Mouse (Mus musculus) small intestine, adult 2 months (tissue): ENCODE measurements around the gene Rbm44.

ENCODE experiments used
- CTCF ChIP-seq: fragments of 200-500 bp; IDR thresholded peaks from 2 replicates; pipeline ENCODE4 v1.5.1; 2012; ENCODE audit warnings: low read depth, mild to moderate bottlenecking, control low read depth, inconsistent platforms, low read length, moderate library complexity, mixed read lengths; ENCODE audit not compliant: insufficient replicate concordance, insufficient read length; ENCODE audit errors: extremely low read depth
- POLR2A ChIP-seq: fragments of 200-500 bp; IDR thresholded peaks from 2 replicates; pipeline ENCODE4 v1.6.1; 2012; ENCODE audit warnings: low read depth, mild to moderate bottlenecking, control low read depth, inconsistent platforms, low read length, moderate library complexity

GRCm38 (mm10) chr1:91103366-91103983 lies 41.4 kb upstream of the Rbm44 start:
- no peak for TF ChIP-seq CTCF
- no peak for TF ChIP-seq POLR2A
